Mouse (Mus musculus) CD4-positive, CD25-positive, alpha-beta regulatory T cell, adult 2 months (primary cell): ENCODE results near the gene Cops2.

ENCODE experiments used
- DNase-seq: peaks from one replicate; pipeline ENCODE4 v3.0.0-alpha.2; 2012; ENCODE audit warnings: low read depth, low spot score

Gene Cops2

GRCm38 (mm10) chr2:125781978-125782718, 76.8 kb downstream of the Cops2 start:
- no peak for DNase-seq

GRCm38 (mm10) chr2:125781006-125781405, 77.9 kb downstream of the Cops2 start:
- DNase-seq: no peak
